Mouse (Mus musculus): ENCODE measurements around the gene L2hgdh. TPM values are rescaled to one million over a fixed set of nuclear protein-coding genes. Genes with fewer than 3 reads are reported as not detected.
A peak's percentile ranks its signal among the peaks of the same experiment; 100 is the strongest.

L2hgdh gene
- total and polyA plus RNA-seq, 2 experiments from 2014 or later, result 10.2 to 12.2 TPM

GRCm38 (mm10) chr12:69730306-69730705, 5.6 kb upstream of the L2hgdh start:
- Histone ChIP-seq H3K4me3 (ENCODE audit: low read length) (no peak overlapping the region), H3K9me3 (ENCODE audit: low read length) (no peaks in the 10 kb centered on the region), H3K4me2 (ENCODE audit: low read depth, low read length) (no peak overlapping the region), H3K9ac (replicated peaks; ENCODE audit: low read length) (no peak overlapping the region), H3K27me3 (ENCODE audit: insufficient read depth, low read length) (no peaks in the 10 kb centered on the region), H3K27ac (no peak overlapping the region), H3K36me3 (ENCODE audit: insufficient read depth, low read length) (no peaks in the 10 kb centered on the region), H3K4me1 (ENCODE audit: insufficient read depth, low read length) (no peaks in the 10 kb centered on the region)
- DNase-seq (ENCODE audit: low spot score), result no peak
- WGBS, result 82% methylated on average over 1 of the region's 1 CpGs
- TF ChIP-seq CTCF (IDR thresholded peaks at IDR 0.05; ENCODE audit: low read depth), result no peak
- ATAC-seq, result no peak

GRCm38 (mm10) chr12:69729246-69729645, 4.6 kb upstream of the L2hgdh start:
- no peak for TF ChIP-seq CTCF (IDR thresholded peaks at IDR 0.05; ENCODE audit: low read depth)
- H3K4me3 ChIP-seq (ENCODE audit: low read length), result no peak overlapping the region
- no peak overlapping the region for H3K9ac ChIP-seq (replicated peaks; ENCODE audit: low read length)
- H3K27ac ChIP-seq, result no peak overlapping the region
- H3K9me3 ChIP-seq (ENCODE audit: low read length), result no peaks in the 10 kb centered on the region
- no peaks in the 10 kb centered on the region for H3K27me3 ChIP-seq (ENCODE audit: insufficient read depth, low read length)
- H3K4me1 ChIP-seq (ENCODE audit: insufficient read depth, low read length), result no peaks in the 10 kb centered on the region
- 91% methylated on average over 1 of the region's 1 CpGs for WGBS
- H3K4me2 ChIP-seq (ENCODE audit: low read depth, low read length), result no peak overlapping the region
- ATAC-seq (no peak), DNase-seq (ENCODE audit: low spot score) (no peak)
- H3K36me3 ChIP-seq (ENCODE audit: insufficient read depth, low read length), result no peaks in the 10 kb centered on the region

- TF ChIP-seq CTCF (IDR thresholded peaks at IDR 0.05; ENCODE audit: low read depth), result no peak
- Histone ChIP-seq H3K4me2 (ENCODE audit: low read depth, low read length) (peak overlapping the region; percentile 77), H3K27ac (peak overlapping the region; percentile 78), H3K9ac (replicated peaks; ENCODE audit: low read length) (peak overlapping the region; percentile 75), H3K9me3 (ENCODE audit: low read length) (0 out of 2 replicates have a peak, but pooled peaks cover 2% of the 10 kb centered on the region), H3K4me1 (ENCODE audit: insufficient read depth, low read length) (0 out of 2 replicates have a peak, but pooled peaks cover 5% of the 10 kb centered on the region), H3K4me3 (ENCODE audit: low read length) (peak overlapping the region; percentile 76), H3K36me3 (ENCODE audit: insufficient read depth, low read length) (no peaks in the 10 kb centered on the region), H3K27me3 (ENCODE audit: insufficient read depth, low read length) (no peaks in the 10 kb centered on the region)
- DNase-seq (ENCODE audit: low spot score) (peak; percentile 3), ATAC-seq (peak; percentile 2; the same call in 1 of the 2 replicates)
- WGBS, result 4% methylated on average over 24 of the region's 24 CpGs
These were observed 509 bp downstream of the L2hgdh start for GRCm38 (mm10) chr12:69724018-69724710.

GRCm38 (mm10) chr12:69723376-69723775, 1.3 kb downstream of the L2hgdh start:
- Histone ChIP-seq H3K4me3 (ENCODE audit: low read length) (no peak overlapping the region), H3K36me3 (ENCODE audit: insufficient read depth, low read length) (no peaks in the 10 kb centered on the region), H3K9ac (replicated peaks; ENCODE audit: low read length) (no peak overlapping the region)

GRCm38 (mm10) chr12:69722857-69723256, 1.8 kb downstream of the L2hgdh start:
- no peak for TF ChIP-seq CTCF (IDR thresholded peaks at IDR 0.05; ENCODE audit: low read depth)
- H3K36me3 ChIP-seq (ENCODE audit: insufficient read depth, low read length), result no peaks in the 10 kb centered on the region
- ATAC-seq, result no peak
- no peaks in the 10 kb centered on the region for H3K27me3 ChIP-seq (ENCODE audit: insufficient read depth, low read length)
- H3K9ac ChIP-seq (replicated peaks; ENCODE audit: low read length), result no peak overlapping the region
- H3K27ac ChIP-seq, result no peak overlapping the region
- 66% methylated on average over 3 of the region's 3 CpGs for WGBS
- 0 out of 2 replicates have a peak, but pooled peaks cover 5% of the 10 kb centered on the region for H3K4me1 ChIP-seq (ENCODE audit: insufficient read depth, low read length)
- no peak overlapping the region for H3K4me3 ChIP-seq (ENCODE audit: low read length)
- no peak for DNase-seq (ENCODE audit: low spot score)
- H3K4me2 ChIP-seq (ENCODE audit: low read depth, low read length), result no peak overlapping the region
- H3K9me3 ChIP-seq (ENCODE audit: low read length), result 0 out of 2 replicates have a peak, but pooled peaks cover 2% of the 10 kb centered on the region

More at GRCm38 (mm10) chr12:69723376-69723775, 1.3 kb downstream of the L2hgdh start:
- H3K27ac ChIP-seq, result no peak overlapping the region
- WGBS, result 71% methylated on average over 2 of the region's 2 CpGs
- no peak for DNase-seq (ENCODE audit: low spot score)
- ATAC-seq, result no peak
- no peaks in the 10 kb centered on the region for H3K27me3 ChIP-seq (ENCODE audit: insufficient read depth, low read length)
- no peak for TF ChIP-seq CTCF (IDR thresholded peaks at IDR 0.05; ENCODE audit: low read depth)
- H3K4me2 ChIP-seq (ENCODE audit: low read depth, low read length), result peak overlapping the region; percentile 77
- 0 out of 2 replicates have a peak, but pooled peaks cover 2% of the 10 kb centered on the region for H3K9me3 ChIP-seq (ENCODE audit: low read length)
- 0 out of 2 replicates have a peak, but pooled peaks cover 5% of the 10 kb centered on the region for H3K4me1 ChIP-seq (ENCODE audit: insufficient read depth, low read length)

GRCm38 (mm10) chr12:69713628-69714027, 11.0 kb downstream of the L2hgdh start:
- H3K4me2 ChIP-seq (ENCODE audit: low read depth, low read length), result no peak overlapping the region
- no peak overlapping the region for H3K4me3 ChIP-seq (ENCODE audit: low read length)
- TF ChIP-seq CTCF (IDR thresholded peaks at IDR 0.05; ENCODE audit: low read depth), result no peak
- no peaks in the 10 kb centered on the region for H3K4me1 ChIP-seq (ENCODE audit: insufficient read depth, low read length)
- H3K9me3 ChIP-seq (ENCODE audit: low read length), result no peaks in the 10 kb centered on the region
- DNase-seq (ENCODE audit: low spot score) (no peak), ATAC-seq (no peak)
- no peak overlapping the region for H3K9ac ChIP-seq (replicated peaks; ENCODE audit: low read length)
- no peaks in the 10 kb centered on the region for H3K27me3 ChIP-seq (ENCODE audit: insufficient read depth, low read length)
- no peak overlapping the region for H3K27ac ChIP-seq
- H3K36me3 ChIP-seq (ENCODE audit: insufficient read depth, low read length), result no peaks in the 10 kb centered on the region
